23 mouse cellular contexts compared by ENCODE assay signal in genomic region chr1:60863701-60864100, GRCm38 (mm10). TPM values are rescaled to one million over a fixed set of nuclear protein-coding genes. Genes with fewer than 3 reads are reported as not detected.
DNase-seq lines count a peak whose midpoint lies in the region; ATAC-seq and TF ChIP-seq lines count a peak whose summit lies in the region.
"Had no signal": no experiment of that assay in that cellular context is flagged by ENCODE, and none has a peak within 500 bp of the region (broad histone marks: within the 10 kb centered on the region; RNA-seq: fewer than 3 reads in every experiment).

No protein-coding gene starts in this region.

- no peaks in the 10 kb centered on the region for H3K36me3 ChIP-seq in kidney, embryonic 15.5 days
- H3K36me3 ChIP-seq in limb, embryonic 12.5 days = no peaks in the 10 kb centered on the region
- H3K36me3 ChIP-seq: embryonic facial prominence, embryonic 13.5 days; forebrain, embryonic 10.5 days; midbrain, embryonic 12.5 days had no signal

- no peak for ATAC-seq in kidney, embryonic 15.5 days (replicated peaks; ENCODE audit: low FRiP score)
- no peak for ATAC-seq in limb, embryonic 12.5 days (ENCODE audit: insufficient number of reproducible peaks, insufficient read depth, low FRiP score, low TSS enrichment, low read depth)

- H3K9me3 ChIP-seq in kidney, embryonic 15.5 days (replicated peaks) = no peaks in the 10 kb centered on the region
- H3K9me3 ChIP-seq in limb, embryonic 12.5 days = no peaks in the 10 kb centered on the region
- H3K9me3 ChIP-seq: embryonic facial prominence, embryonic 13.5 days; forebrain, embryonic 10.5 days; midbrain, embryonic 12.5 days had no signal

- H3K27me3 ChIP-seq in kidney, embryonic 15.5 days = no peaks in the 10 kb centered on the region
- no peaks in the 10 kb centered on the region for H3K27me3 ChIP-seq in limb, embryonic 12.5 days
- H3K27me3 ChIP-seq: midbrain, embryonic 12.5 days had no signal

- peak overlapping the region; percentile 86 for H3K27ac ChIP-seq in gastrocnemius, adult 2 months
- peak overlapping the region; percentile 57 for H3K27ac ChIP-seq in kidney, embryonic 15.5 days
- peak overlapping the region; percentile 74 for H3K27ac ChIP-seq in limb, embryonic 12.5 days
- H3K27ac ChIP-seq: embryonic facial prominence, embryonic 13.5 days; forebrain, embryonic 10.5 days; midbrain, embryonic 12.5 days had no signal

- no peak overlapping the region for H3K4me2 ChIP-seq in kidney, embryonic 15.5 days
- no peak overlapping the region for H3K4me2 ChIP-seq in limb, embryonic 12.5 days
- H3K4me2 ChIP-seq: embryonic facial prominence, embryonic 13.5 days; hindbrain, embryonic 14.5 days; midbrain, embryonic 12.5 days had no signal

- peaks cover 24% of the 10 kb centered on the region for H3K4me1 ChIP-seq in kidney, embryonic 15.5 days
- peaks cover 20% of the 10 kb centered on the region for H3K4me1 ChIP-seq in limb, embryonic 12.5 days (replicated peaks)
- H3K4me1 ChIP-seq: midbrain, embryonic 12.5 days had no signal

- no peak for DNase-seq in gastrocnemius, adult 2 months
- no peak for DNase-seq in gastrocnemius, postnatal 10 days
- DNase-seq in kidney, adult 8-10 months = no peak
- DNase-seq in 416B (ENCODE audit: low read depth) = peak; percentile 72
- no peak for DNase-seq in cerebellum, adult 9-11 months
- DNase-seq in kidney, adult 18-20 months = no peak
- DNase-seq: B cell, adult 2 months; cerebellum, adult 11-12 months; lung, postnatal 14 days; right cerebral cortex, adult 18-20 months; thymus, postnatal 4 days had no signal

- H3K4me3 ChIP-seq in gastrocnemius, adult 2 months = peak overlapping the region; percentile 40
- H3K4me3 ChIP-seq in kidney, embryonic 15.5 days (replicated peaks) = no peak overlapping the region
- H3K4me3 ChIP-seq in limb, embryonic 12.5 days (replicated peaks) = no peak overlapping the region
- H3K4me3 ChIP-seq: embryonic facial prominence, embryonic 13.5 days; forebrain, embryonic 10.5 days; midbrain, embryonic 12.5 days had no signal

- intact Hi-C loops in gastrocnemius, adult 2 months (cut with DNase I) = loop anchor here (5.0 to 10.0 kb wide), 3 partner anchors 149 to 456 kb away; partner anchors contain the start of genes Abi2 and Cd28

- WGBS in kidney, embryonic 15.5 days = 79% methylated on average over 3 of the region's 3 CpGs
- WGBS in limb, embryonic 12.5 days = 73% methylated on average over 3 of the region's 3 CpGs

- H3K9ac ChIP-seq in kidney, embryonic 15.5 days = no peak overlapping the region
- no peak overlapping the region for H3K9ac ChIP-seq in limb, embryonic 12.5 days (replicated peaks)
- H3K9ac ChIP-seq: embryonic facial prominence, embryonic 13.5 days; hindbrain, embryonic 14.5 days; midbrain, embryonic 12.5 days had no signal

- no peak for TF ChIP-seq CTCF in gastrocnemius, adult 2 months (IDR thresholded peaks at IDR 0.05)

RNA-seq across cellular contexts. Expression of gene Ctla4, which starts 23.1 kb away (rescaled TPM):
- total RNA-seq in gastrocnemius, adult 2 months (2021) = under 1 TPM in 1 of 2 experiments, not detected in 1; 0.45 TPM
- not detected for total RNA-seq in gastrocnemius, postnatal 10 days (2021)
- not detected in 2 replicates for polyA plus RNA-seq in kidney, embryonic 15.5 days (2015; fragmentation: Nextera tagmentation; extraction: Ambion mirVana)
- polyA plus RNA-seq in limb, embryonic 12.5 days (2016; fragmentation: Nextera tagmentation; extraction: Ambion mirVana) = 0.18 and 0.24 TPM in 2 replicates
- total RNA-seq: common myeloid progenitor, adult 5-6 weeks; layer of hippocampus, postnatal 25 days; left cerebral cortex, postnatal 36 days had no signal
- polyA plus RNA-seq: embryonic facial prominence, embryonic 13.5 days; forebrain, embryonic 10.5 days; frontal cortex, adult 2 months; gonadal fat pad, adult 2 months; hindbrain, embryonic 14.5 days; midbrain, embryonic 12.5 days; testis, adult 2 months had no signal
